Mouse (Mus musculus) mouse trophoblast stem cell (cell line): ENCODE results near the gene Ilf3.

ENCODE experiments used
- in situ Hi-C, 2 experiments: fragments of 300-500 bp; cut with MseI, MboI; formaldehyde crosslinking; loops; 2 replicates in 1 of 2; 3 replicates in 1 of 2; pipeline ENCODE4 v1.15.1; 2025

Ilf3 gene

GRCm38 (mm10) chr9:21437577-21437976, 69.9 kb downstream of the Ilf3 start:
- in situ Hi-C loops = no loop called here

GRCm38 (mm10) chr9:21438219-21438618, 70.5 kb downstream of the Ilf3 start:
- in situ Hi-C loops = no loop called here

GRCm38 (mm10) chr9:21439456-21439855, 71.8 kb downstream of the Ilf3 start:
- in situ Hi-C loops = no loop called here

DNA sequence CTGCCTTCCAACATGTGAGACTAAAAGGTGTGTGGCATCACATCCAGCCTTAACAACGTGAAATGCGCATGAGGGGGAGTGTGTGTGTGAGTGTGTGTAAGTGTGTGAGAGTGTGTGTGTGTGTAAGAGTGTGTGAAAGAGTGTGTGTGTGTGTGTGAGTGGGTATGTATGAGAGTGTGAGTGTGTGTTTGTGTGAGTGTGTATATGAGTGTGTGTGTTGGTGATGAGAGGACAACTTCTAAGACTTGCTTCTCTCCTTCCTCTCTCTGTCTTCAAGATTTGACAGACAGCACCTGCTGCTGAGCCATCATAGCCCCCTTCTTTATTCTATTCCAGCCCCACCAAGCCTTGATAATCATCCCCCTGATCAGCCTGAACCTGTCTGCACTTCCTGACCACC, 72.2 kb downstream of the Ilf3 start:
- in situ Hi-C loops = no loop called here

DNA sequence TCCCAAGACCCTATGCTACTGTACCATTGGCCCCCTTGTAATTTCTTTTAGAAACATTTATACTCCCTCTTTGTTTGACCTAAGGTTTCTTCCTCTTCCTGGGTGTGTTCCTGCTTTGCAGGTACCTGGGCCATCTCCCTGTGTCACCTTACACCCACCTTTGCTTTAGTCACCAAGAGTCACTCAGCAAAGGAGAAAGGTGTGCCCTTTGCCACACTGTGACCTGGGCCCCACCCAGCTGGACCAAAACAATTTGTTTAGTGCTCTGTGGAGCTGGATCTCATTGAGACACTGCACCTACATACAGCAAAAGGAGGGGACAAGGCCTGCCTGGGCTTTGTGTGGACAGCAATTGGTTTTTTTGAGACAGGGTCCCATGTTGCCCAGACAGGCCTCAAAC, 72.7 kb downstream of the Ilf3 start:
- in situ Hi-C loops = no loop called here

DNA sequence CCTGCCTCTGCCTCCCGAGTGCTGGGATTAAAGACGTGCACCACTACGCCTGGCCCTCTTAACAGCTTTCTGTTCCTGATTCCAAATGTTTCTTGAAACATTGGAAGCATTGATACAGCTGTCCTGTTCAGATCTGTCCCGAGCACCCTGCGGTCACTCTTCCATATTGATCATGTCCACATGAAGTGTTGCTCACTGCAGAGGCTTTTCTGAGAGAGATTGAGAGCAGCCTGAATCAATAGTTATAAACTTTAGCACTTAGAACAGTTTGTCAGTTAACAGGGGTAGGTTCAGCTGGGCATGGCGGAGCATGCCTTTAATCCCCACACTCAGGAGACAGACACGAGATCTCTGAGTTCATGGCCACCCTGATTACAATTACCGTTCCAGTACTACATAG, 76.2 kb downstream of the Ilf3 start:
- in situ Hi-C loops = no loop called here

GRCm38 (mm10) chr9:21444574-21444973, 76.9 kb downstream of the Ilf3 start:
- in situ Hi-C loops = no loop called here

DNA sequence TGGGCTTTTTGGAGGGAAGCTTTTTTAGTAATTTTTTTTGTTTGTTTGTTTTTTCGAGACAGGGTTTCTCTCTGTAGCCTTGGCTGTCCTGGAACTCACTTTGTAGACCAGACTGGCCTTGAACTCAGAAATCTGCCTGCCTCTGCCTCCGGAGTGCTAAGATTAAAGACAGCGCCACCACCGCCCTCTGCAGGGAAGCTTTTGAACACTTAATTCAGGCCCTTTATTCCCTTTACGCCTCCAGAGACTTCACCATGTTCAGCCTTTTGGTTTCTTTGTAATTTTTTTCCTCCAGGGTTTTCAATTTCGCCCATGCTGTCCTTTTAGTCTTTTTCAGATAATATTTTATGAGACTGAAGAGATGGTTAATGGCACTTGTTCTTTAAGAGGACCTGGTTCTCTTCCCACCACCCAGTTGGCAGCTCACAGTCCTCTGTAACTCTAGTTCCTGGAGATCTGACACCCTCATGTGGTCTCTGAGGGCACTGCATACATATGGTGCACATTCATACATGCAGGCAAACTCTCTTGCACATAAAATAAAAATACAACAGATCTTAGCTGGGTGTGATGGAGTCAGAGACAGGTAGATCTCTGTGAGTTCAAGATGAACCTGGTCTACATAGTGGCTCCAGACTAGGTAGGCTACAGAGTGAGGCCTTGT, 77.5 kb downstream of the Ilf3 start:
- in situ Hi-C loops = no loop called here

DNA sequence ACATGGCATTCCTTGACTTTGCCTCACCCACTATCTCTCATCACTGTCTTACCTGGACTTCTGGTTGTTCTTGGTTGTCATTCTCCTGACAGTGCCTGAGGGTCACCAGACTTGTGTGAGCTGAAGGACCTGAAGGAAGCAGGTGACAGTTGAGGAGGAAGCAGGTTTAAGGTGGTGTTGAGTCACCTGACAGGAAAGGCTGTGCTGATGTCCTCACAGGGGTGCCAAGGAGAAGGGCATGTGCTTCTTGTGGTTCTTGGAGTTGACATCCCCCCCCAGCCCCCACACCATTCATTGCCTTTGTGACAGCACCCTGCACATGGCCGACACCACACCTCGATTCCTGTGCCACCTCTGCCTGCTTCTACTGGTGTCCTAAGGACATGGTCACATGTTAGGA, 80.1 kb downstream of the Ilf3 start:
- in situ Hi-C loops = no loop called here

- in situ Hi-C loops = no loop called here
Measured at GRCm38 (mm10) chr9:21449710-21450109, 82.0 kb downstream of the Ilf3 start.

- in situ Hi-C loops = no loop called here
Measured at GRCm38 (mm10) chr9:21450270-21450669, 82.6 kb downstream of the Ilf3 start.

GRCm38 (mm10) chr9:21451391-21451790, 83.7 kb downstream of the Ilf3 start:
- in situ Hi-C loops = no loop called here

DNA sequence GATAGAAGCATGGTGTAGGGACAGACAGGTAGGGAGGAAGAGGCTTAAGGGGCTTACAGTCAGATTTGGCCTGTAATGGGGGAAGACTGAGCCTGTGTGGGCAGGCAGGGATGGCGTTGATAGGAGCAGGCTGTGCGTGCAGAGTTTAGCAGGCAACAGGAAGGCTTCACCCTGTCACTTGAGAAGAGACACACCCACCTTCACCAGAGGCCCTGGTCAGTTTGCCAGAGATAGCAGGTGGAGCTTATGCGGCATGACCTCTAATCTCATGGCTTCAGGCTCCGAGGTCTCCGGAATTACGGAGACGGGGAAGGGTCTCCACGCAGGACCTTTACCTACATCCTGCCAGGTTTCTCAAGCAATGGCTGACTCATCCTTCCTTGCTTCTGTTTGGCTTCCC, 84.2 kb downstream of the Ilf3 start:
- in situ Hi-C loops = no loop called here

GRCm38 (mm10) chr9:21453003-21453402, 85.3 kb downstream of the Ilf3 start:
- in situ Hi-C loops = no loop called here

GRCm38 (mm10) chr9:21453459-21453858, 85.8 kb downstream of the Ilf3 start:
- in situ Hi-C loops = no loop called here

DNA sequence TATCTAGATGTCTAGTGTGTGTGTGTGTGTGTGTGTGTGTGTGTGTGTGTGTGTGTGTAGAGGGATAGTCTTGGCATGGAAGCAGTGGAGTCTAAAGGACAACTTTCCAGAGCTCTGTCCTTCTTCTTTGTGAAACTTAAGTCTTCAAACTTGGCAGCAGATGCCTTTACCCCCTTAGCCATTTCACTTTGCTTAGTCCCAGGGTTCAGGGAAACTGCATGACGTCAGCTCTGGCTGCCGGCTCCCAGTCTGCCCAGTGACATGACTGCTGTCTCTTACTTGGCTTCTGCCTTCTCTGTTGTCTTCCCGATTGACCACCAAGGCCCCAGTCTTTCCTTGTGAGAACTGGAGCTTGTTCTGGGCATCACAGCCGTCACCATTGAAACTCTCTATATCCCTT, 86.9 kb downstream of the Ilf3 start:
- in situ Hi-C loops = no loop called here
